Mouse (Mus musculus): Measurements from ENCODE around the gene Foxe3. TPM values are rescaled to one million over a fixed set of nuclear protein-coding genes. Genes with fewer than 3 reads are reported as not detected.

Gene Foxe3
- total RNA-seq, 2 experiments from 2014 or later: not detected

- DNase-seq (ENCODE audit: low spot score in 2 of 2): no peak
Measured at GRCm38 (mm10) chr4:114882232-114882631, 43.6 kb downstream of the Foxe3 start.

- no peak for DNase-seq (ENCODE audit: low spot score in 2 of 2)
Measured at GRCm38 (mm10) chr4:114876441-114876972, 49.3 kb downstream of the Foxe3 start.

Other genes with a start within 250 kb of the Foxe3 start
- gene Gm12830, start 104.3 kb downstream of the Foxe3 start, total RNA-seq (2021): not detected
- gene Foxd2, start 17.1 kb downstream of the Foxe3 start, total RNA-seq (2021): under 1 TPM; 0.20 to 0.27 TPM
- gene Cmpk1, start 61.2 kb upstream of the Foxe3 start, total RNA-seq (2021): 10 to 100 TPM; 64.1 to 68.5 TPM
- gene Stil, start 74.1 kb upstream of the Foxe3 start, total RNA-seq (2021): under 1 TPM; 0.15 to 0.20 TPM
- gene Tal1, start 130.4 kb upstream of the Foxe3 start, total RNA-seq (2021): 1 to 10 TPM in 1 of 2 experiments, under 1 TPM in 1; 0.84 to 1.3 TPM
- gene Pdzk1ip1, start 162.7 kb upstream of the Foxe3 start, total RNA-seq (2021): under 1 TPM; 0.41 to 0.67 TPM
- gene Cyp4x1, start 208.3 kb upstream of the Foxe3 start, total RNA-seq (2021): 1 to 10 TPM; 6.7 to 7.5 TPM